Mouse (Mus musculus) activated CD4-positive, CD25-positive, alpha-beta regulatory T cell, adult 4 months (primary cell): ENCODE data around the gene P2rx5. TPM values are rescaled to one million over a fixed set of nuclear protein-coding genes. Genes with fewer than 3 reads are reported as not detected.

ENCODE experiments used
- ATAC-seq: one replicate; pipeline ENCODE4 v1.8.0; 2017
- polyA plus RNA-seq, 2 experiments: library from polyadenylated mRNA; unstranded; fragments of 100-300 nt; shearing (Covaris generic); gene quantifications; one replicate each; pipeline ENCODE4 v1.2.1; 2017

P2rx5 gene
- polyA plus RNA-seq, result under 1 TPM in 1 of 2 experiments, not detected in 1; 0.19 TPM

DNA sequence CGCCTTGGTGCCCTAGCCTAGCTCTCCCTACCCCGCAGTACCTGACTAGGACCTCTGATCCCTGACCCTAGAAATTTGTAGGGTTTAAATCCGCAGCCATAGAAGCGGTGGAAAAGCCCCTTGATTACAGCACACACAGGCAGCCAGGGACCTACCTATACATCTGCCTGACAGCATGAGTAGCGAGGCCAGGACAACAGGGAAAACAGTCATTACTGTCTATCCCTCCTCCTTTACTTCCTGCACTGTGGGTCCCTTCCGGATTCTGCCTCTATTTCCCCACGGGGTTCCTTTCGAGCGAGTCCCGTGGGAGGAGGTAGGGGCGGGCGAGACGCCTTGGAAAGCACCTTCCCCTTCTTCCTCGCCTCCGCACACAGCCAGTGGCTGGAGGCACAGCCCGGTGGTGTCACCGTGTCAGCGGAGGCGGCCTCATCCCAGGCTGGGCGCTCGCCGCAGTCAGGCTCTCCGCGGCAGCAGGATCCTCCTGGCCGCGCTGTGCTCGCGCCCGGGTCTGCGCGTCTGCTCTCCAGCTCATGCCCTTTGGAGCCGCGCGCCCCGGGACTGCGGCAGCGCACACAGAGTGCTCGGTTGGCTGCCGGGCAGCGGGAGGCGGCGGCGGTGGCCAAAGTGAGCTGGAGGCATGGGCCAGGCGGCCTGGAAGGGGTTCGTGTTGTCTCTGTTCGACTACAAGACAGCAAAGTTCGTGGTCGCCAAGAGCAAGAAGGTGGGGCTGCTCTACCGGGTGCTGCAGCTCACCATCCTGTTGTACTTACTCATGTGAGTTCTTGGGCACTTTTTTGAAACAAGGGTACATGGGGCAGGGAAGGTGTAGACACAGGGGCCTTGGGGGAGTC, at the start of gene P2rx5:
P2rx5 (plus strand) TSS at position 465 of the 854 bp plus-strand sequence.
- ATAC-seq, result no peak

DNA sequence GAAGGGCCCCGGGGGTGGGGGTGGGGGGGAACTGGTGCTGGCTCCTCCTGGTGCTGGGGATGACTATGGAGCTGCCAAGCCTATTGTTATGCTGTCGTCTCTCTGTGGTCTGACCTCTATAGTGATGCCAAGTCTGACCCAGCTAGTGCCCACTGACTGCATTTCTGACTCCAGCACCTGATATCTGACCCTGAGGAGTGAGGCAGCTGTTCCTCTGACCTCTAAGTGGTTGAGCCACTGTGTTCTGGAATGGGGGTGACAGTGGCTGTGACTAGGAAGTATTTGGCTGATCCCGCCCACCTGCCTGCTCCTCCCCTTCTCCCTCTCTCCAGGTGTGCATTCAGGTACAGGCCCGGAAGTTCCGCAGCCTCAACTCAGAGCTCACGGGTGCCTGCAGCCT, 48.8 kb upstream of the P2rx5 start:
- no peak for ATAC-seq

DNA sequence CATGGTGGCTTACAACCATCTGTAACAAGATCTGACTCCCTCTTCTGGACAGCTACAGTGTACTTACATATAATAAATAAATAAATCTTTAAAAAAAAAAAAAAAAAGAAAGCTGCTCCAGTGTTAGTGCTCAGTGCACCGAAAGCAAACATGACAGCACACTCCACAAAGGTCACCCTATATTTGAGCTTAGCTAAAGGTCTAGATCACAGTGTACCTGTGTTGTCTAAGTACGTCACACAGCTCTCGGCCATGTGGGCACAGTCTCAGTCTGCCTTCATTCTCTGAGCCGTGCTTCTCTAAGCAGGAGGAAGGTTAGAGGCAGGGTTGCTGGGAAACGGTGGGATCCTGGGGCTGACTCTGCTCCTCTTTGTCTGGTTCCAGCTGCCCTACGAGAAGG, 33.7 kb upstream of the P2rx5 start:
- no peak for ATAC-seq

DNA sequence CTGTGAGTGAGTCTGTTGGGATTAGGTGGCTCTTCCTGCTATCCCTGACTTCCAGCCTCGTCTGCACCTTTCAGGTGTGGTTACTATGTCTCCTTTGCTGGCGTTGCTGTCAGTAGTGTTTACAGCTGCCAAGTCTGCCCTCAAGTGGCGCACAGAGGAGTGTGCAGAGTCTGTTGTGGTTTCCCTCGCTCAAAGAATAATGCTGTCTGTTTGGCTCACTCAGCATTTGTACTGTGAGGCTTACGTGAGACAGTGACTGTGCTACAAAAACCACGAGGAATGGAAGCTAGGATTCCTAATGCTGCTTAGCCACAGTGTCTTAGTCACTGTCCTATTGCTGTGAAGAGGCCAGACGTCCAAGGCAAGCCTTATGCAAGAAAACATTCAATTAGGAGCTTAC, 29.2 kb upstream of the P2rx5 start:
- peak; percentile 81 for ATAC-seq

DNA sequence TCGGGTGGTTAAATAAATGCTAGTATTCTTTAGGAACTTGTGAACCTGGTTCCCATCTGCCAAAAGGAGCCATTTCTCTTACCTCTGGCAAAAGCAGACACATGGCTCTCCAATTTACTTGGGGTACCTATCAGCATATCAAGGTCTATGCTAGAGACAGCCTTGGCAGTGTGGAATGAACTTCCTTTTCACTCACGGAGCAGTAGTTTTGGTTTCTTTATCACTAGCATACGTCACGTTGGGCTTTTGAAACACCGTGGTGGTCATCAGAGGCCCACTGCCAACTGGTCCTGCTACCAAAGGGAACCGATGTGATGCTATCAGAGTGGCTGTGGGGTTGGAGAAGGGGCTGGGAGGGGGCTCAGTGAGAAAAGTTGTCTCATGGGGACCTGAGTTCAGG, 27.2 kb upstream of the P2rx5 start:
- peak; percentile 31 for ATAC-seq

DNA sequence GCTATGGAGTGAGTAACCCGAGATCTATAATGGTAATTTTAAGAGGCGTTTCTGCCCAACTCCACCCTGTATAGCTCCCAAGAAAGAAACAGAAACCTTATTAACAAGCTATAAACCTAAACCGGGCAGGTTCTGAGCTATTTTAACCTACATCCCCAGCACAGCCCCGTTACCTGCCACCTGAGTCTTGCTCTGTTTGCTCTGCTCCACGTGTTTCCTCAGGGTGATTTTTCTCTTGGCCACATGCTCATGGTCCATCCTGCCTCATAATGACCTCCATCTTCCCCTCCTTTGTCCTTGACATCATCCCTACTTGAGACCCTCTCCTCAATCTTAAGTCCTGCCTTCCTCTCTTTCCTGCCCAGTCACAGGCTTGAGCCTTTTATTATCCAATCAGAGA, 26.0 kb upstream of the P2rx5 start:
- ATAC-seq, result no peak

DNA sequence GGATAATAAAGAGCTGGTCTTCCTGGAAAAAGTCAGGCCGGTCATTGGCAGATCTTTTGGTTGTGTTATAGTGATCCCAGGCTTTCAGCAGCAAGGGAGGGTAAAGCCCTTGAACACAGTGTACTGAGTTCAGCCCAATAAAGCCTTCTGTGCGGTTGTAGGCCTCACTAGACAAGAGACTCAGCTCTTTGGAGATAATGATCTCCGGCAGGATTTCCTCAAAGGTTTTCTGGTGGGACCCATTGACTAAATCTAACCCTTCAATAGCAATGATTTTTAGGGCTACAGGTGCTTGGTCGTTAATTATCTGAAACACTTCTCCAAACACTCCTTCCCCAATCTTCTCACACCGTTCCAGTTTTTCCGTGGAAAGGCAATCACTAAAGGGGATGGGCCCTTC, 23.6 kb upstream of the P2rx5 start:
- ATAC-seq, result peak; percentile 30

DNA sequence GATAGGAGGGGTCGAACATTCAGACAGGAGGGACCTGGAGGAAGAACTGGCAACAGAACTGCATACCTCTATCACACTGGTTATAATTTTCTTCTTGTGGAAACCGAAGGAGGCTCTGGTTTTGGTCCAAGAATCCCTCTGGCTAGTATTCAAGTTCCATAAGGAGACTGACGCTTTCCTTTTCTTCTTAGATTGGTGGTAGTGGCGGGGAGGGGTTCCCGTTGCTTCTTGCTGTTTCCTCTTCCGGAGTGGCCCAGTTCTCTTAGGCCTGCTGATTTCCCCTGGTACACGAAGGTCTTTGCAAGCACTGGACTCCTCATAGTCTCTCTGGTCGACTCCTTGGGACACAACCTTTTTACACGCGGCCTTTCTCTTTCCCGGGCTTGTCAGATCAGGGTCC, 23.1 kb upstream of the P2rx5 start:
- ATAC-seq, result no peak

DNA sequence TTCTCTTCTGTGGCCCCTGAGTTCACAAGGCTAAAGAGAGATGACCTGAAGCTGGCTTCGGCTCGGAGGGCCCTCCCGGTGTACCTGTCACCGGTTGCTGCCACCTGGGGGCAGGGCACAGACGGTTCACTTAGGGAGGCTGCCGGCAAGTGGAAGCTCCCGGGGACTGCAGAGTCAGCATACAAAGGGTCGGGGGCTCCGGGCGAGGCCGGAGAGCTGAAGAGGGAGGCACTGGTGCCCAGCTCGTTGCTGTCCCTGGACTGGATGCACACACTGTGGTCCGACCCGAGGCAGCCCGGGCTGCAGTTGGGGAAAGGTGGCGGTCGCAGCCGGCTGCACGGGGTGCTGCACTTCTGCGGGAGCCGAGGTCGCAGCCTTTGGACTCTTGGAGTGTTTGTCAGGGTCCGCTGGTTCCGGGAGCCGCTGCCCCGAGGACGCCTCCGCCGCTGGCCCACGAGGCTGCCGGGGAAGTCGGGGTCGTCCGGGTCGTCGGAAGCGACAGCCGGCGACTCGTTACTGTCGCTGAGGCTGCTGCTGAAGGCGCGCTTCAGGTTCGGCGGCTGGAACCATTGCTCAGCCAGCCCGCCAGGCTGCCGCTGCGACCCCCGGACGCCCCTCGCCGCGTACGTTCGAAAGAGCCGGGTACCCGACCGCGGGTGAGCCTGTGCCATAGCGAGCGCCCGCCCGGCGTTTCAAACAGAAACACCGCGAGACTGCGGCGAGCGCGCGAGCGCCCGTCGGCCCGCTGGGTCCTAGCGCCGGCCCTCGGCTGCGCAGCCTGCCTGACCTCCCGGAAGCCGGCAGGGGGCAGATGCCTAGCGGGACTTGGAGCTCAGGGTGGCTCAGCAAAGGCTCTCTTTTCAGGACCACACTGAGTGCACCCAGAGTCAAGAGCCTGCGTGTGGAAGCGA, 22.4 kb upstream of the P2rx5 start, which contains the start of gene Haspin:
Haspin (minus strand) TSS at position 704 of the 911 bp plus-strand sequence.
- peak; percentile 89 for ATAC-seq

DNA sequence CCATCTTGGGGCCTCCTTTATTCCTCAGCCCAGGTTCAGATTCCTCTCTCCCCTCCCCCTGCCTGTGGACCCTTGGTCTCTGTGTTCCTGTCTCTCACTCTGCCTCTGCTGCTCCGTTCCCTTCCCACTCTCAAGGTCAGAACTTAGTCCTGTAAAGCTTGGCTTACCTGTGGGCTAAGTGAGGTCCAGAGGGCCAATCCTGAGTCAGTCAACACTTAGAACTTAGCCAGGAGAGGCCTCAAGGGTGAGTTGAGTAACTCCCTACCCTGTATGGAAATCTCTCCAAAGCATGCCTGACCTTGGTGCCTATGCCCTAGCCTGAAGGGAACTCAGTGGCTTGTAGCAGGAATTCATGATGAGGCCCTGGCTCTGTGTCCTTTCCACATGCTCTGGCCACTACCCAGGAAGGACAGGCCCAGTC, 15.9 kb upstream of the P2rx5 start:
- no peak for ATAC-seq

DNA sequence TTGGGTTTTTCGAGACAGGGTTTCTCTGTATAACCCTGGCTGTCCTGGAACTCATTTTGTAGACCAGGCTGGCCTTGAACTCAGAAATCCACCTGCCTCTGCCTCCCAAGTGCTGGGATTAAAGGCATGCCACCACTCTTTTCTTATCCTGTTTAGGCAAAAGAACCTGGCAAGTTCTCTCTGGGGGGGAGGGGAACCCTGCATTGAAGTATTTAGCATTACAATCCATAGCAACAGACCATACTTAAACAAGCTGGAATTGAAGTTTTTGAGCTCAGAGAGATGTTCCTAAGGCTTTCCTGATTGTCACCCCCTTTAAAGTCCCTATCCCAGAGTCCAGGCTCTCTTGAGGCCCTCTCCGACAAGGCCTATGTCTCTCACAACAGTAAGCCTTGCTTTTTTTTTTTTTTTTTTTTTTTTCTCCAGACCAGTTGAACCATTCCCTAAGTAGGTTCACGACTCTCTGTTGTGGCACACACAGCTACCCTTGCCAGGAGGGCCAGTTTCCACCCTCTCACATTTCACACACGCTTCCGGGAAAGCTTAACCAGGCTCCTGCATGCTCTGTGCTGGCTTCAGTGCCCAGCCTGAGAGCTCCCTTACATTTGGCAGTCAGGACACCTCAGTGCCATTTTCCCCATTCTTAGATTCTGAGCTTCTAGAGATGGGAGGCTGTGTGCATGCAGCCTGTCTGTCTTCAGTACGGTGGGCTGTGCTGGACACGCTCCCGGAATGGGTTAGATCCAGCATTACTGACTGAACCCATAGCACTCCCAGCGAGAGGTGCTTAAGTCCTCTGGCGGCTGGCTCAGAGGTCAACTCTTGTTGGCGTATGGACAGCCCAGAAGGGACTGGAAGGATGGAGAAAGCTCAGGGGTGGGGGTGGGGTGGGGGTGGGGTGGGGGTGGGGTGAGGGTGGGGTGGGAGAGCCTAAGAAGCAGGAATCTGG, 13.9 kb upstream of the P2rx5 start:
- no peak for ATAC-seq

DNA sequence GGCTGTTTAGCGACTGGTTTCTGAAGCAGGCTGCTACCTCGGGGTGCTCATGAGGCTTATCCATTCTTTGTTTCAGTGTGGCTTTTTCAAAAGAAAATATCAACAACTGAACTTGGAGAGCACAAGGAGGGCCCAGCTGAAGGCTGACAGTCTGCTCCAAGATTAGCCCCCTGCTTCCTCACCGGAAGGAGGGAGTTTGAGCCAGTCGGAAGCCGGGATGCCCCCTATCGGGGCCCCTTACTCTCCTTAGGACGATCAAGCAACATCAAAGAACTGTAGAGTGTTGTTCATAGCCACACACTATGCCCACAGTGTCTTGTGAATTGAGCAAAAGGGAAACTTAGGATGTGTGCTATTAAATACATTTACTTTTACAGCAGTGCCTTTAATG, 13.3 kb upstream of the P2rx5 start:
- ATAC-seq, result no peak

DNA sequence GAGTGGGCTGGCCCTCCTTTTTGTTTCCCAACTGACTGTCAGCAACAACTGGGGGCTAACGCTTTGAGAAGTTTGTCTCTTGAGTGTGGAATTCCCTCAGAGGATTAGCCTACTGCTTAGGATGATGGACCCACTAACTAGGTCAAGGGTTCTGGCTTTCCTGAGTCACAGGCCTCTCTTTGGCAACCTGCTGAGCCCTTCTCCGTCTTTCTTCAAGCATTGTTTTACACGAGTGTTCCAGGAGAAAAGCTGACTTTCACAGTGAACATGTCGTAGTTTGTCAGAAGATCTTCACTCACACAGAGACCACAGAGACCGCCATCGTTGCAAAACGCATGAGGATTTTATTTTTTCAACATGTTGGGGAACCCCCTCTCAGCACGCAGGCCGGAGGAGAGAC, 12.0 kb upstream of the P2rx5 start:
- ATAC-seq, result no peak

DNA sequence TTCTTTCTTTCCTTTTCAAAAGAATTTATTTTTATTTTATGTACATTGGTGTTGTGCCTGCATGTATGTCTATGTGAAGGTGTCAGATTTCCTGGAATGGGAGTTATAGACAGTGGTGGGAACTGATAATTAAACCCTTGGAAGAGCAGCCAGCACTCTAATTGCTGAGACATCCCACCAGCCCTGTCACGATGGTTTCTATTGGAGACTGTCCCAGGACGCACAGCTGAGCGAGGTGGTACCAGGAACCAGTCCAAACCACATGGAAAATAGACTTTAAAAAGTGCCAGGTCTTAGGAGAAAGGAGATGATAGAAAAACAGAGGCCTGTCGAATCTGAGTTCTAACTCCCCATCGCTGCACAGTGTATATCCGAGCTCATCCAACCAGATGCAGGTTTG, 5.2 kb upstream of the P2rx5 start:
- ATAC-seq, result no peak

DNA sequence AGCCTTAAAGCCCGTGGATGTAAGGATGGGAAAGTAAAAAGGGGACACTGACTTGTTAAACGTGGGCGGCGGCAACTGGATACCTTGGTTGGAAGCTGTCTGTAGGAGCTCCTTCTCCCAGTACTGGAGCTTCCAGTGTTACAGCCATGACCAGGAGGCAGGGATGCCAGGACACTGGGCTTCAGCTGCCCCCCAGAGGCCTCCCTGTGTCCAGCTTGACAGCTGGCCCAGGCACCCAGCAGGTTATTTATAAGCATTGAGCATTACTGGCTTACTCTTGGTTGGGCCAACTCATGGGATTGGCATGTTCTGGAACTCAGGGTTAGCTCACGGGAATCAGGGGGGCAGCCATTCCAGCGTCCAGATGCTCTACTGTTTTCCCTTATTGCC, 585 bp downstream of the P2rx5 start:
- no peak for ATAC-seq

DNA sequence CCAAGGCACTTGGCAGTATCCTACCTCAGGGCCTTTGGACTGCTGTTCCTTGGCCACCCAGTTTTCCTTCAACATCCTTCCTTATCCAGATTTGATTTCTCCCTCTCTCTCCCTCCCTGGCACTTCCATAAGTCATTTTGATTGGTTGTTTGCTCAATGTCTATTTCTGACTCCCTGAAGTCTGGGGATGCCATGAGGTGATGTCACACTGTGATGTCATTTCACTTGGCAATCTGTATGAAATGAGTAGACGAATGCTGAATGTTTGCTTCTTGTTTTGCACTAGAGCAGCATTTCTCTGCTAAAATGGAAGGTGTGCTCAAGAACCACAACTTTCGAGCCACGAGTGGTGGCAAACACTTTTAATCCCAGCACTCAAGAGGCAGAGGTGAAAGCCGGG, 1.4 kb downstream of the P2rx5 start:
- no peak for ATAC-seq

DNA sequence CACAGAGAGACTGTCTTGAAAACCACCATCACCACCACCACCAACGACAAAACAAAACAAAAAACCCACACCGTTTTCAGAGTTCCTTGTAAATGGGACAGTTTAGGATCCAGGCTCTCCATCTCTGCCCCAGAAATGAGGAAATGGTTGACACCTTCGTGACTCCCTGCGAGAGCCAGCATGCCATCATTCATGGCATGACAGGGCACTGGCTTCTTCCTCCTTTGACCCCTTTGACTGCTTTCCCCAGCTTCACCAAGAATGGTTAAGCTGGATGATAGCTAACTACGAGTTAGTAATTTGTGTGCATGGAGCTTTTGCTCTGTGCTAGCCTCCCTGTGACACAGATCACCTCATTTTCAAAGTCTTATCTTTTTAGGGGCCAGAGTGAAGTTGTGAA, 2.1 kb downstream of the P2rx5 start:
- ATAC-seq, result no peak

DNA sequence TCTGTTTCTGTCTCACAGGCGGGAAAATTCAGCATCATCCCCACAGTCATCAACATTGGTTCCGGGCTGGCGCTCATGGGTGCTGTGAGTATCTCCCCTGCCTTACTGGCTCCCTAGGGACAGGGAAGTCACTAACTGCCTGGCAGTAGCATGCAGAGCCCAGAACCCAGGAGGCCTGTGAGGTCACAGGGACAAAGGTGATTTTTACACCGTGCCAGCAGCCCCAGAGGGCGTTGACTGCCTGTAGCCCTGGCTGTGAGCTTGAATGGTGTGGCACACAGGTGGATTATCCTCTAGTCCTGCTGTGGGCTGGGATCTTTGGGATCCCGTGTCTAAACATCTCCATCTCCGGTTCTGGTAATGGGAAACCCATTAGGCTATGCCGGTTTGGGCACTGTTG, 7.8 kb downstream of the P2rx5 start:
- ATAC-seq, result no peak

DNA sequence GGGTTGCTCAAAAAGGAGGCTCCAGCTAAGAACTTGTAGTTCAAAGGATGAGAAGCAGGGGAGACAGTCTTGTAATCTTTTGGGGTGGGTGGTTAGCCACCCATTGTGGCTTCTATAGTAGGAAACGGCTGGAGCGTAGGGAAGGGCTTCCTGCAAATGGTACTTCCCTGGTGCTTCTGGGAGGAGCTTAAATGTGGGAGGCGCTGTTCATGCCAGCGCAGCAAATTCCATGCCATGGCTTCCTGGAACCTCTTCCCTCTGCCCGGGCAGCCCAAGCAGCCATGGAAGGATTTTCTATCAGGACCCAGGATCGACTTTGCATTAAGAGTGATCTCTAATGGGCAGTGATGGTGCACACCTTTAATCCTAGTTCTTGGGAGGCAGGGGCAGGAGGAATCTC, 8.4 kb downstream of the P2rx5 start:
- ATAC-seq, result no peak

DNA sequence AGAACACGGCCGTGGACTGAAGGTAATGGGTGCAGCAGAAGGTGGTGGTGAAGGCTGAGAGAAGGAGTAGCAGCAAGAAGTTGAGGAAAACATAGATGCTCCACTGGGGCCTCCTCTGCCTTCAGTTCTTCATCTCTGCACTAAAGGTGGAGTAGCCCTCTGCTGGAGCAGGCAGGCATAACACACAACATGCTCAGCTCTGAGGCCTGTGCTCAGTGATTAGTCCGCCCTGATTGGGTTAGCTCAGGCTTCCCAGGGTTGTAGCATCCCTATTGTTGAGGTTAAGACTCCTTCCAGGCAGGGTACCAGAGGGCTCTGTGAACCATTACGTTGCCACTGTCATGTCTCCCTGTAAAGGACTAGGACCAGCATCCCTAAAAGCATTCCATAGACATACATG, 9.0 kb downstream of the P2rx5 start:
- peak; percentile 68 for ATAC-seq

DNA sequence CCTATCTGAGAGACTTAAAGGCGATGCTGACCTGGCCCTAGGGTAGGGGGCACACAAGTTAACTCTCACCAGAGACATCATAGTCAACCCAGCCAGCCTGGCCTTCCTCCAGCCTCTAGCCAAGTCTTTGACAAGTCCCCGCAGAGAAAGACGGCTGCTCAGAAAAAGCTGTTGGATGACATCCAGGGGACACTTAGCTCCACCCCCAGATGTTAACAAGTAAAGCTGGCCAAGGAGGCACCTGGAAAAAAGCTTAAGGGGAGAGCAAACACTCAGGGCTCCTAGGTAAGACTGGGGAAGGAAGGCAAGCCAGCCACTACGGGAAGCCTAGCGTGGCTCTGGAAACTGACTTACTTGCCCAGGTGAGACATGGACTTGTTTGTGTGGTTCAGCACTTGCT, 12.0 kb downstream of the P2rx5 start:
- ATAC-seq, result no peak

DNA sequence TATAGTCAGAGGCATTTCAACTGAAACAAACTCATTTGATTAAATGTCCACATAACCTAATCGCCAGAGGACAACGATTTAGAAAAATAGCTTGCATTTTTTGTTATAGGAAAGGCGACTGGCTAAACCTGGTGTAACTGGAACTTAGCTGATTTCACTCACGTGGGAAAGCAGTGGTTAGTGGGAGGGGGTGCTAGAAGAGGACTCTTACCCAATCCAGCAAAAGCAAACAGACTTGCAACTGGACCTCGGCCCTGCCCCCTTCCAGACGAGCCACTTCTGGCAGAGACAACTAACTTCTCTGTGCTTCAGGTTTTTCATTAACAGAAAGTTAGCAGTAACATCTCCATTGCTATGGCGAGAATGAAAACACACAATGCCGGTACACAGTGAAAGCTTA, 15.4 kb downstream of the P2rx5 start:
- ATAC-seq, result no peak

DNA sequence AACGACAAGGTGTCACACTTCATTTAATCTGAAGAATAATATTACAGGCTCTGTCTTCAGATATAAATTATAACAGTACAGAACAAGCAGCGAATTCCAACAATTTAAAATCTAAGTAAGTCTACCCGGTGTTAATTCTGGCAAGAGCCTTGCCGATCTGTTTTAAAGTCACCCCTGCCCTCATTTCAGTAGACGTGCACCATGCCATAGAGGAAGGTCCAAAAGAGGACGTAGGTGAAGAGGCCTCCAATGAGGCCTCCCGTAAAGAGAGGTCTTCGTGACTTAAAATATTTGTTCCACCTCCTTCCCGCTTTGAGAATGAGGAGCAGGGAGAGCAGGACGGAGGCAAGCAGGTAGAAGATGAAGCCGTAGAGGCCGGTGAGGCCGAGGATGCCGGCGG, 16.0 kb downstream of the P2rx5 start:
- no peak for ATAC-seq
